In genomic region chr10:121323493-121323892, GRCm38 (mm10) we compare ENCODE assay signal across 18 mouse cellular contexts. TPM values are rescaled to one million over a fixed set of nuclear protein-coding genes. Genes with fewer than 3 reads are reported as not detected.
DNase-seq lines count a peak whose midpoint lies in the region; ATAC-seq and TF ChIP-seq lines count a peak whose summit lies in the region.
"Had no signal": no experiment of that assay in that cellular context is flagged by ENCODE, and none has a peak within 500 bp of the region (broad histone marks: within the 10 kb centered on the region; RNA-seq: fewer than 3 reads in every experiment).

No protein-coding gene starts in this region.

- H3K9ac ChIP-seq in kidney, embryonic 16.5 days (replicated peaks; ENCODE audit: low read length) = no peak overlapping the region
- no peak overlapping the region for H3K9ac ChIP-seq in MEL (ENCODE audit: control insufficient read depth, low read depth, low read length, poor library complexity, severe bottlenecking)
- H3K9ac ChIP-seq: heart, embryonic 13.5 days; limb, embryonic 13.5 days; neural tube, embryonic 13.5 days had no signal

- H3K4me2 ChIP-seq in kidney, embryonic 16.5 days (replicated peaks; ENCODE audit: low read depth, low read length) = no peak overlapping the region
- H3K4me2 ChIP-seq: heart, embryonic 13.5 days; limb, embryonic 13.5 days; midbrain, embryonic 11.5 days; neural tube, embryonic 13.5 days had no signal

- no peak for TF ChIP-seq POLR2A in MEL (IDR thresholded peaks at IDR 0.05; ENCODE audit: control insufficient read depth in 1 of 2, insufficient read depth in 1 of 2, low read depth in 1 of 2, low read length in 2 of 2, poor library complexity in 1 of 2)

- no peaks in the 10 kb centered on the region for H3K79me2 ChIP-seq in MEL (ENCODE audit: control insufficient read depth, insufficient read depth, low read length, poor library complexity)

- DNase-seq in cerebellum, adult 9-10 months = peak; percentile 40
- no peak for DNase-seq in cerebellum, adult 8-10 months
- peak; percentile 13 for DNase-seq in kidney, adult 18-20 months
- DNase-seq in MEL (ENCODE audit: low read depth, low spot score) = peak; percentile 20
- DNase-seq in fat pad, adult 2 months (ENCODE audit: extremely low read depth, low read depth, low spot score) = peak; percentile 36
- no peak for DNase-seq in urinary bladder, postnatal 14 days (ENCODE audit: low spot score)
- DNase-seq in lung, postnatal 14 days = no peak
- DNase-seq: adrenal gland, postnatal 25 days; layer of hippocampus, adult 9-11 months; lung, postnatal 10 days; right cerebral cortex, adult 18-20 months; thymus, postnatal 14 days had no signal

- 85% methylated on average over 7 of the region's 7 CpGs for WGBS in kidney, embryonic 16.5 days

- no peaks in the 10 kb centered on the region for H3K4me1 ChIP-seq in kidney, embryonic 16.5 days (ENCODE audit: insufficient read depth, low read length)
- no peaks in the 10 kb centered on the region for H3K4me1 ChIP-seq in MEL (ENCODE audit: control insufficient read depth in 1 of 2, insufficient read depth in 2 of 2, low read length in 2 of 2)
- H3K4me1 ChIP-seq: limb, embryonic 13.5 days; neural tube, embryonic 13.5 days had no signal

- TF ChIP-seq CTCF in MEL (IDR thresholded peaks at IDR 0.05 in 2 of 3, conservative IDR thresholded peaks at IDR 0.05 in 1 of 3; ENCODE audit: control insufficient read depth in 1 of 3, insufficient read depth in 1 of 3, low read depth in 2 of 3, low read length in 3 of 3, poor library complexity in 1 of 3, severe bottlenecking in 1 of 3) = no peak

- H3K9me3 ChIP-seq in kidney, embryonic 16.5 days (ENCODE audit: low read length) = peaks cover 5% of the 10 kb centered on the region; the same call in 1 of the 2 replicates
- no peaks in the 10 kb centered on the region for H3K9me3 ChIP-seq in MEL (replicated peaks; ENCODE audit: insufficient read depth, low read length)
- H3K9me3 ChIP-seq: limb, embryonic 13.5 days; neural tube, embryonic 13.5 days had no signal

- no peak for TF ChIP-seq RAD21 in MEL (IDR thresholded peaks at IDR 0.05; ENCODE audit: low read depth, low read length)

- H3K27ac ChIP-seq in kidney, embryonic 16.5 days (ENCODE audit: low read length) = no peak overlapping the region
- no peak overlapping the region for H3K27ac ChIP-seq in MEL (ENCODE audit: control insufficient read depth, low read depth, low read length)
- H3K27ac ChIP-seq: heart, embryonic 13.5 days; limb, embryonic 13.5 days; neural tube, embryonic 13.5 days had no signal

- H3K27me3 ChIP-seq in kidney, embryonic 16.5 days (ENCODE audit: insufficient read depth, low read length) = no peaks in the 10 kb centered on the region
- no peaks in the 10 kb centered on the region for H3K27me3 ChIP-seq in MEL (ENCODE audit: control insufficient read depth in 1 of 2, insufficient read depth in 2 of 2, low read length in 2 of 2)
- H3K27me3 ChIP-seq: heart, embryonic 13.5 days; limb, embryonic 13.5 days; neural tube, embryonic 13.5 days had no signal

- TF ChIP-seq EP300 in MEL (IDR thresholded peaks at IDR 0.05; ENCODE audit: low read depth in 1 of 2, low read length in 2 of 2) = no peak

- H3K4me3 ChIP-seq in kidney, embryonic 16.5 days (ENCODE audit: low read length) = no peak overlapping the region
- no peak overlapping the region for H3K4me3 ChIP-seq in MEL (ENCODE audit: control insufficient read depth in 1 of 2, insufficient read depth in 1 of 2, low read depth in 2 of 2, low read length in 2 of 2)
- H3K4me3 ChIP-seq: erythroblast, embryonic 14.5 days; heart, embryonic 13.5 days; limb, embryonic 13.5 days; neural tube, embryonic 13.5 days had no signal

- no peaks in the 10 kb centered on the region for H3K36me3 ChIP-seq in kidney, embryonic 16.5 days (ENCODE audit: insufficient read depth, low read length)
- no peaks in the 10 kb centered on the region for H3K36me3 ChIP-seq in MEL (ENCODE audit: control insufficient read depth in 1 of 2, insufficient read depth in 2 of 2, low read length in 2 of 2)
- H3K36me3 ChIP-seq: heart, embryonic 13.5 days; limb, embryonic 13.5 days; neural tube, embryonic 13.5 days had no signal

- no peak for ATAC-seq in kidney, embryonic 16.5 days (ENCODE audit: low FRiP score, low TSS enrichment)

TF ChIP-seq in MEL, 35 proteins besides CTCF, POLR2A, EP300 and RAD21:
- TF ChIP-seq ZNF384 (IDR thresholded peaks at IDR 0.05; ENCODE audit: low read depth, low read length) (peak; percentile 60; the same call in 1 of the 2 replicates), MAFK (IDR thresholded peaks at IDR 0.05; ENCODE audit: borderline replicate concordance, low read depth, low read length) (no peak)
TF ChIP-seq in MEL: peak in this region for 1.

RNA-seq across cellular contexts. Expression of gene Tbc1d30, which starts 27.6 kb away (rescaled TPM):
- polyA plus RNA-seq in kidney, embryonic 16.5 days (2015; fragmentation: Nextera tagmentation; extraction: Ambion mirVana) = 0.80 and 0.95 TPM in 2 replicates
- total RNA-seq in MEL (2012; rRNA removed) = 0.29 and 0.35 TPM in 2 replicates
- 1 to 10 TPM in 1 of 2 experiments, not detected in 1; 2.1 TPM for polyA plus RNA-seq in MEL (2012; ENCODE audit: insufficient read depth in 1 of 2, insufficient read length in 2 of 2, low read depth in 1 of 2, low replicate concordance in 2 of 2, missing spikeins in 1 of 2)
- polyA plus RNA-seq: erythroblast, embryonic 14.5 days had no signal

RNA-seq across cellular contexts. Expression of gene Gns, which starts 41.4 kb away (rescaled TPM):
- polyA plus RNA-seq in kidney, embryonic 16.5 days (2015; fragmentation: Nextera tagmentation; extraction: Ambion mirVana) = 52.4 and 58.5 TPM in 2 replicates
- 24.4 and 33.6 TPM in 2 replicates for total RNA-seq in MEL (2012; rRNA removed)
- 10 to 100 TPM in 1 of 2 experiments, not detected in 1; 33.1 TPM for polyA plus RNA-seq in MEL (2012; ENCODE audit: insufficient read depth in 1 of 2, insufficient read length in 2 of 2, low read depth in 1 of 2, low replicate concordance in 2 of 2, missing spikeins in 1 of 2)

Comparison
In these comparisons a context has a peak if more than half of its experiments do, and no peak if none do; other contexts are left out.
1. DNase-seq: peak in cerebellum, adult 9-10 months (single experiment), kidney, adult 18-20 months (single experiment), MEL (single experiment) and fat pad, adult 2 months (single experiment); none in cerebellum, adult 8-10 months (single experiment), urinary bladder, postnatal 14 days (single experiment) and lung, postnatal 14 days (single experiment).